Mouse (Mus musculus): ENCODE data around the gene Olig3.

Gene Olig3

DNA sequence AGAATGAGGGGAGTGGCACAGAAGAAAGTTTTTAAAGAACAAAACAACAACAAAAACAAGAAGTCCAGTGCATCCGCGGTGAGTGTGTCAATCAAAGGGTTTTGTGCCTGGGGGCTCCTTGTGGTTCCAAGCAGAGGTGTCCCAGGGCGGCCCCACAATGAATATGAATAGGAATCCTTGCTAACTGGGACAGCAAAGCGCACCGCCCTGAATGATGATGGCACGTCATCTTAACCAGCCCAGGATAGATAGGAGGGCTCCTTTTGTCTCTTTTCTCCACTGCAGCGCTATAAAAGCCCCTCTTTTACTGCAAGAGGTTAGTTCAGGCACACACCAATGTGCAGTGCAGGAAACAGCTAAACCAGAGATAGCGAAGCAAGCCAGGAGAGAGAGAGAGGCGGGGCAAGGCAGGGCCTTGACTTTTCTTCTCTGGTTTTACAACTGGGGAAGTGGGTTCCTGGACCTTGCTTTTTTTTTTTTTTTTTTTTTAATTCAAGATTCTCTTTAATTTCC lies at the start of gene Olig3:
Gene Olig3 (plus strand): TSS at position 463 of the 513 bp plus-strand sequence.
- DNase-seq (ENCODE audit: low read depth in 2 of 2, low spot score in 2 of 2) = peak; percentile 32 to 49

DNA sequence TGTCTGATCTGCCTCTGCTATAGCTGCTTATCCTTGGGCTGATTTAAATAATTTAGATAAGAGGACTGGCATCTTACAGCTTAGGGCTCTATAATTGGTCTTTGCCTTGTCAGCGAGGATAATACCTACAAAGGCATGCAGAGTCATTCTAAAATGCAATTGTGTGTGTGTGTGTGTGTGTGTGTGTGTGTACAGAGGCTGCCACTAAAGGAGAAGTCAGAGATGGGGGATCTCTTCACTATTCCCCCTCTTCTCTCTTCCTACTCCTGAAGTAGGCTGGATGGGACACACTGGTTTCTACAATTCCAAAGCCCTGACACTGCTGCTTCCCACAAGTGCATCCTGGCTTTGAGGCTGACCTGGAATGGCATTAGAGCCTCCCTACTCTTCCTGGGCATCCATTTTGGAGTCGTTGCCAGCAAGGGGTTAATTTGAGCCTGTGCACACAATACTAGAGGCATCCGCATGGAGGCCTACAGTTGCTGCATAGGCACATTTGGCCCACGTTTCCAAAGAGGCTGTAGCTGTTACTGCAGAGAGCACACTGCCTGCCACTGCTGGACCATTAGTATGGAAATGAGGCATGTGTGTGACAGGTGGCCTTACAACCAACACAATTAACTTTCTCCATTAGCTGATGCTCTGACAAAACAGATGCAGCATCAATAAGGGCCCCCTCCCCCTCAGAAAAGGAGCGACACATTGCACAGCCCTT lies 46.5 kb upstream of the Olig3 start:
- no peak for DNase-seq (ENCODE audit: low read depth in 2 of 2, low spot score in 2 of 2)

DNA sequence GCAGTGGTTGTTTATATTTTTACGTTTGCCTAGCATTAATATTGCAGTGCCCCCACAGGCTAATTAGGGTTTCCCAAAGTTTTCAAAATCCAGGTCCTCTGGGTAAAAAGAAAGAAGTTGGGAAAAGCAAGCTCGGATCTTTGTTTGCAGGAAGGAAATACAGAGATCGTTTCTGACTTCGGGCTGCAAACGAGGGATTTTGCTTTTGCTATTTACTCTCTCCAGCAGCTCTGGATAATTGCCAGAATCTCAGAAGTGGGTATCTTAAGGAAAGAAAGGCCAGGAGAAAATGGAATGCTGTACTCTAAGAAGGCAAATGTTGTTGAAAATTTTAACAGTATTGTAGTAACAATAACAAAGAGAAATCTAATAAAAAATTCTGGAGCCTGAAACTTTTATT lies 45.9 kb upstream of the Olig3 start:
- no peak for DNase-seq (ENCODE audit: low read depth in 2 of 2, low spot score in 2 of 2)

DNA sequence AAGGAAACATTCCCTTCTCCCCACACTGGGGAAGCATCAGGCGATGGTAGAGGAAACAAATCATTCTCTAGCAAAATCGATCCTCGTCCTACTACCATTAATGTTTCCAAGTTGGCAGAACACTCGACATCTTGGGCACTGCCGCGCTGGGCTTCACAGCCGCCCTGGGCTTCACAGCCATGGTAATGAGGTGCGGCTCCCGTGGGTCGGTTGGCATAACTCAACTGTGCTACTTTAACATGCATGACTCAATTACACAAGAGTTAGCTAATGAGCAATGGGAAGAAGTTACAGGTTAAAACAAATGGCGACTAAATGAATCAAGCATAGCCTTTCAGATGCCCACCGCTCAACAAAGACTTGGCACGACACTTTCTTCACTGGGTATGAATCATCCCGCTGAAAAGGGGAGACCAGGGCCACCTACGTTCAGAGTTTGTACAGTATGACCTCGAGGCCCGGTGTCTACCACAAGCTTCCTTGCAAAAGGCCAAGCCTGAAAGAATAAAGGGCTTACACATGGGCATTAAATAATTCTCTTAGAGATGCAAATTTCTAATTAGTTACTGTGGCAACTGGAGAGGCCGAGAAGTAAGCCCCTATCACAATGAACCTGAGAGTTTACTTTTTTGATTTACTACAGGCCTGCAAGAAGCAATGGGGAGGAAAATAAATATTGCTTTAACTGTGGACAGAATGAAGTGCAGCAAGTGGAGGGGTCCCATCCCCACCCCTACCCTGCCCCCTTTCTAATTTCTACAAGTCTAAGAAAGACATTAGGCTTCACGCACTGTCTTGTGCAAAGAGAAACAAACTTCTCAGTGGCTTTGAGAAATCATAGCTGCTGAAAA lies 38.1 kb upstream of the Olig3 start:
- no peak for DNase-seq (ENCODE audit: low read depth in 2 of 2, low spot score in 2 of 2)

DNA sequence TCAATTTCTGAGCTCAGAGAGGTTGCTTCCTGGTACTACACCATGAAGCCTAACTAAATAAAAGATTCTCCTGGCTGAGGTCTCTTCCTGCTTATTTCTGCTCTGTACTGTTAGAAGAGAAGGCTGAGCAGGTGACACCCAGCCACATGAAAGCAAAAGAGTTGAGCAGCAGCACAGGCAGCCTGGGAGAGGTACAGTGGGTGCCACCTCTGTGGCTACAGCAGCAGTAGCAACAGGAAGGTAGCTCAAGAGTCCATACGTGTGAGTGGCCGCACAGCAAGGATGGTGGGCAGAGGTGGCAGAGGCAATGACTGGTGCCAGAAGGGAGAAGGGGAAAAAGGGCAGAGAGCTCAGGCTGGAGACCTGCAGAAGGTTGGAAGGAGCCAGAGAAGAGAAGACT lies 34.6 kb upstream of the Olig3 start:
- peak; percentile 74 to 75 for DNase-seq (ENCODE audit: low read depth in 2 of 2, low spot score in 2 of 2)

DNA sequence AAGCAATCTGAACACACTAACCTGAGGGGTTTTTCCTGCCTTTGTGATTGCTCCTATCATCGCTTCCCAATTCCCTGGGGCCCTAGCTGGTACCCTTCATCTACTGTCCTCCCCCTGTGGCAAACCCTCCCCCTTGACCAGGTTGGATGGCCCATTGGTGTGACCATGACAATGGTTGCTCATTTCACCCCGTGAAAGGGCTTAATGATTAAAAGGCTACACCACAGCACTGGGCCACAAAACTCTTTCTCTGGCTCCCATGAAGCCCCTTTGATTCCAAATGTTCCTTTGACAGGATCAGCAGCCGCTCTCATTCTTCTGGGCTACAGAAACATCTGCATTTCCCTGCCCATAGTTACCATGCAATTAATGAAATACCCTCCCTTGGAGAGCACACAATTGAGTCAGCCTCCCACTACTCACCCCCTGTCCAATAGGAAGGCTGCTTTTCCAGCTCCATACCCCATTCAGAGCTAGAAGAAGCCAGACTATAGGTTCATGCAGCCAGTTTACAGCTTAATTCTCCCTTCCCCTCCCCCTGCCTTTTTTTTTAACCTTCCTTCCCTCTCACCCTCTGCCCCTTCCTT lies 27.0 kb upstream of the Olig3 start:
- no peak for DNase-seq (ENCODE audit: low read depth in 2 of 2, low spot score in 2 of 2)

DNA sequence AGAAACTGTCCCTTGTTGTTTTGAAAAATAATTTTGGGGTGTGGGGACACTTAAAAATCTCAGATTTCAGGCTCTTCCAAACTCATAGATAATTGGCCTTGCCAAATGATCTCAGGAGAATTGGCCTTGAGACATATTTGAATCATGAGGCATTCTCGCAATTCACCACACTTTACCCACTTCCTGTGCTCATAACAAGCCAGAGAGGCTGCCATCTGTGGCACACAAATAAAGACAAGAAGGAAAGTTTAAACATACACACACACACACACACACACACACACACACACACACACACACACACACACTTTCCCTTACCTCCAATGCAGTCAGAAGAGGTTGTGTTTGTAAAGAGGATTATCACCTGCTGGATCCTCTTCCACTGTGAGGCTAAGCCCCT lies 22.9 kb upstream of the Olig3 start:
- DNase-seq (ENCODE audit: low read depth in 2 of 2, low spot score in 2 of 2) = peak; percentile 58 to 69

DNA sequence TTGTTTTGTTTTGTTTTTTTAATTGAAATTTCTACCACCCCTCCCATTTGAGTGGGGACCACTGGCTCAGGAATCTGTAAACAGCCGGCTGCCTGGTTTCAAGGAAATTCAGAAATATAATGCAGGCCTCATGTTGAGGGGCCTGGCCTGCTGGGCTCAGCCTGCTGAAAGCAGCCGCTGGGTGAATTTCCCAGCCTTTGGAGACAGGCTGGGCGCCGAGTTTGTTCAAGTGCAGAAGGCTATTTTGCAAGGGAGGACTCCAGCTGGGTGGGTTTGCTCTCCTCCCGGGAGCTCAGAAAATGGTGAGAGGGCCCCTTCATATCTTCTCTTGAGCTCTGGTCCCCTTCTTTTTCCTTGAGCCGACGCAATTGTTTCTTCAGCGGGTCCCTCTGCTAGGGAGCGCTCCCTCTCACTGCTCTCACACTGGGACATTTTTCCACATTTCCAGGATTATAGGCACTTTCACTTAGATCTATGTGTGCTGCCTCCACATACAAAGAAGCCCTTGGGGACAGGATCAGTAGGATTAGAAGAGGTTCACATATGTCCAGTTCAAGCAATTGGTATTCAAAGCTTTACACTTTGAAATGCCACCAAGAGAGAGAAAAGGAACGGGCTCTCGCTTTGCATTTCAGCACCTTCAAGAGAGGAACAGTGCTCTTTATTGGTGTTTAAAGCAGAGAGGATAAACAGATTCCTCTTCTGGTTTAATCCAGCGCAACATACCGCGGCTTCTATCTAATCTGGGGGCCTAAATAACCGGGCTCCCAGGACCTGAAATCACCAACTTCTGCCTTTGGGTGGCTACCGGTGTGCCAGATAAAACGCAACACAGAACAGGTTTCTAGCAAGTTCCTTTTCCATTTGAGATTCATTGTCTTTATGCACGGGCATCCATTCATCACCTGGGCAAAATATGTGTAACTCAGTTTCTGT lies 17.4 kb upstream of the Olig3 start:
- no peak for DNase-seq (ENCODE audit: low read depth in 2 of 2, low spot score in 2 of 2)

DNA sequence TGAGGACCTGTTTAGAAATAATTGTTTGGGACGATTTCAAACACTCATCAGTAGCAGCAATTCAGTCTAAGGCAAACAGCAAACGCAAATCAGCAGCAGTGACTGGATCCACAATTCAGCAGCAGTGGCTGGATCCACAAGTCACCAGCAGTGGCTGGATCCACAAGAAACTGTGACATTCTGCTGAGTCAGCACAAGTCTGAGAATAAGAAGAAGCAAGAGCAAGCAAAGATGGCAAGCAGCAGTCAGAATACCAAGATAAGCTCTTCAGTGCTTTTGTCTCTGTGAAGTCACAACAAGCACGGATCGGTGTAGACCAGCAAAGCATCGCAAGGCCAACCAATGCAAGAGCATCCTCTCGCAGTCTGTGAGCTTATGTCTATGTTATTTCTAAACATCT lies 12.3 kb upstream of the Olig3 start:
- DNase-seq (ENCODE audit: low read depth in 2 of 2, low spot score in 2 of 2) = no peak

DNA sequence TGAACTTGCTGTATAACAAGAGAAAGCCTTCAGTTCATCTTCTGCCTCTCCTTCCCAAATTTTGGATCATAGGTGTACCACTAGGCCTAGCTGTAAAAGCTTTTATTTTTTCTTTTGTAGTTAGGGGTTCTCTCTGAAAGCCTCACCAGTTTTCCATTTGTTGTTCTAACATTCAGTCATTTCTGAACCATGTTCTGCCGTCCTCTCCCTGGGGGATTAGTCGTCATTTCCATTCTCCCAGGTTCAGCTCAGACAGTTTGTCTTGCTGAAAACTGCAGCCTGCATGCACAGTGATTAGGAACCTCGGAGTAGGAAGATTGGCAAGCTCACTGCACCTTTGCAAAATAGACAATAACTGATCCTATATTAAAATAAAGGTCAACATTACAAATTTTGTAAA lies 7.0 kb upstream of the Olig3 start:
- DNase-seq (ENCODE audit: low read depth in 2 of 2, low spot score in 2 of 2) = no peak

DNA sequence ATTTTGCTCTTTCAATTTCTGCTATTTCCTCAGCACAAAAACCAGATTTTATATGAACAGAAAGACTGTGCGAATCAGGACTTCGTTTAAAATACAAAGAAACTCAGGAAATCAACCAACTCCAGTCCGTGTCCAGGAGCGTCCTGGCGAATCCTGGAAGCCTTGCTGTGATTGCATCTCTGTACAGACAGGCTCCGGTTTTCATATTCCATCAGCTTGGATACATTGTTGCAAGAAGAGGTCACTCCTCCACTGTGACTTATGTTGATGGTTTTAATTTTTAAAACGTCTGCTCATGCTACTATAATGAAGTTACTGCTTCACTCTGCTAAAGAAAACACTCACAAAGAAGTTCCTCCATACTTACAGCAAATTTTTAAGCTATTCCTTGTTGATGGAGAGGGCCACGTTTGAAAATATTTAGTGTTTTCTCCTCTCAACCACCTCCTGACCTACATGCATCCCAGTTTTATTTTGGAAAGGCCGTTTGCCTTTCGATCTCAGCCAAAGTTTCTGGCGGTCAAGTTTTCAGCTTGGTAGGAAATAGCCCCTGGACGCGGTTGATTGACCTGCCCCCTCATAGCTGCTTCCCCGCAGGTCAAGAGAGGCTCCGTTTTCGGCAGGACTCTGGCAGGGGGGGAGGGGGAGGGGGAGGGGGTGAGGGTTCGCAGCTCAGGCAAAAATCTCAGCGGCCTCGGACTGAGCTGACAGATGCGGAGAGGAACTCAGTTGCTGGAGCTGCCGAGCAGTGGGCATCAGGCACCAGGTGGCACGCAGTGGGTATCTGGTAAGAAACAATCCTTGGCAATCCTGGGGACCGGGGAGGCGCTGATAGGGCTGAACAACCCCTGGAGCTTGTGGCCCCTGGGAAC lies 4.1 kb upstream of the Olig3 start:
- no peak for DNase-seq (ENCODE audit: low read depth in 2 of 2, low spot score in 2 of 2)

DNA sequence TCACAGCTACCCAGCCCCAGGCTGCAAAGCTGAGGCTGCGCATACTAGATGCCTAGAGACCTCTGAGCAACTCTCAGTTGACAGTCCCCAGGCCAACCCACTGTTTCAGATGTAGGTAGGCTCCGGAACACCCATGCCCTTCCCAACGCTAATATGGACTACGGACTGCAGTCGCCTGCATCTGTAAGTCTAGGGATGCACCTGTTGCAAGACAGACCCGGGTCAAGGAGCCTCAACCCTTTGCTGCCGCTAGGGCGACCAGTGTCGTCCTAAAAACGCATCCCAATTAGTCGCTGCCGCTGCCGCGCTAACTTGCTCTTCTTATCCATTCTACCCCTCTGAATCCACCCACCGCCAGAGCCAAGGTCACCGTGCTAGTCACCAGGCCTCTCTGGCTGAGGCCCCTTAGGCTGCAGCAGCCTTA lies 3.4 kb upstream of the Olig3 start:
- no peak for DNase-seq (ENCODE audit: low read depth in 2 of 2, low spot score in 2 of 2)

DNA sequence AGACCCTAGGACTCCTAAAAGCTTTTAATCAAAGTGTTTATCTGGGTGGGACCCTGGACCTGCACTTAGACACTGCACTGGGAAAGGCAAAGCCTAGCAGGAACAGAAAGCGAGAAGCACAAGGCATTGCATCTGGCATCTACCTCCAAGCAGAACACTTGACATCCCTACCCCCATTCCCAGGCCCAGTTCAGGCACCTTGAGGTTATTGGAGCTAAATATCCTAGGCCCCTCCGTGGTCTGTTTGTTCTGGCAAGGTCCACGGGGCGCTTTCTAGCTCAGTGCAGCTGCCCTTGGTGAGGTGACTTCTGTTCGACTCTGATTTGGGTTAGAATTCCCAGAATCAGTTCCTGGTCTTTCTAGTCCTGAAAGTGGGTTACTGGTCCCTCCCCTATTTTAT lies 2.7 kb upstream of the Olig3 start:
- DNase-seq (ENCODE audit: low read depth in 2 of 2, low spot score in 2 of 2) = no peak

DNA sequence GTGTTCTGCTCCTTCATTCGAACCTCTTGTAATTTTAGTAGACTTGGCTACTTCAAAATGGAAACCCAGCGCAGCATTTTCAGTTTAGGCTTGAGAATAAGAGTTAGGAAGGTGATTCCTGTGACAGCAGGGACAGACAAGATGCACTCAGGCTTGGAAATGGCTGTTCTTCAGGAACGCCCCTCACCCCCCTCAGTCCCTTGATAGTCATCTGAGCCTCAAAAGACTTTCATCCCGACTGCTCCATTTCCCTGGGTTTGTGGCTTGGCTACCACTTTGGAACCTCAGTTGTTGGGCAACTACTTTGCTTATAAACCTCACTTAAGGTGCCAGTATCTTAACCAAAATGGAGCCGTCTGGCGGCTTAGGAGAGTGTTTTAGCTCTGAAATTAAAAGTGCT lies 2.2 kb upstream of the Olig3 start:
- no peak for DNase-seq (ENCODE audit: low read depth in 2 of 2, low spot score in 2 of 2)

DNA sequence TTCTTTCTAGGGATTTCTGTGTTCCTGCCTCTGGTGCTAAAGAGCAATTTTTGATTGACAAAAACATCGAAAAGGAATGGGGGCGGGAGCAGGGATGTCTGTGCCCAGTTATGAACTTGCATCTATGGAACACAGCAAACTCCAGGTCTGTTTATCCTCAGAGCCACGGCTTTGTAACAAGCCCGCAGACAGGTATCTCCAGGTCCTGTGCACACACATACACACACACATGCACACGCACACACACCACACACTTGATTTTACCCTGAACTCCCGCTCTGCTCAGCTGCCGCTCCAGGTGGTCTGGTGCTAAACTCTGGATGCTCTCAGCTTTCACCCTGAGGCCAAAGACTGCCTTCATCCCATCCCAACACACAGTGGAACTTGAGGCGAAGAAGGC lies 1.3 kb upstream of the Olig3 start:
- no peak for DNase-seq (ENCODE audit: low read depth in 2 of 2, low spot score in 2 of 2)

DNA sequence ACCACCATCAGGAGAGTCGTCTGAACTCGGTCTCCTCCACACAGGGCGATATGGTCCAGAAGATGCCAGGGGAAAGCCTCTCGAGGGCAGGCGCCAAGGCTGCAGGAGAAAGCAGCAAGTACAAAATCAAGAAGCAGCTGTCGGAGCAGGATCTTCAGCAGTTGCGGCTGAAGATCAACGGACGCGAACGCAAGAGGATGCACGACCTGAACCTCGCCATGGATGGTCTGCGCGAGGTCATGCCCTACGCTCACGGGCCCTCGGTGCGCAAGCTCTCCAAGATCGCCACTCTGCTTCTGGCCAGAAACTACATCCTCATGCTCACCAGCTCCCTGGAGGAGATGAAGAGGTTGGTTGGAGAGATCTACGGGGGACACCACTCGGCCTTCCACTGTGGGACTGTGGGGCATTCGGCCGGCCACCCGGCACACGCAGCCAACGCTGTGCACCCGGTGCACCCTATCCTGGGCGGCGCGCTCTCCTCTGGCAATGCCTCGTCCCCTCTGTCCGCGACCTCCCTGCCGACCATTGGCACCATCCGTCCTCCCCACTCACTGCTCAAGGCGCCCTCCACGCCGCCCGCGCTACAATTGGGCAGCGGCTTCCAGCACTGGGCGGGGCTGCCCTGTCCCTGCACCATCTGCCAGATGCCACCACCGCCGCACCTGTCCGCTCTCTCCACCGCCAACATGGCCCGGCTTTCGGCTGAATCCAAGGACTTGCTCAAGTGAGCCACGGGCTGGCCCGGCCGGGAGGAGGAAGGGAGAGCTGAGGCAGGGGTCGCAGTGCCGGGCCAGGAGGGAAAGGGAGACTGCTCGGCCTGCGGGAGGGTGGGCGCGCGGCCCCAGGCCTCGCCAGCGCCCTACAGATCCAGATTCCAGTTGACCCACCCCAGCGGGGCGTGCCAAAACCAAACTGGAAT lies 648 bp downstream of the Olig3 start:
- DNase-seq (ENCODE audit: low read depth in 2 of 2, low spot score in 2 of 2) = no peak

DNA sequence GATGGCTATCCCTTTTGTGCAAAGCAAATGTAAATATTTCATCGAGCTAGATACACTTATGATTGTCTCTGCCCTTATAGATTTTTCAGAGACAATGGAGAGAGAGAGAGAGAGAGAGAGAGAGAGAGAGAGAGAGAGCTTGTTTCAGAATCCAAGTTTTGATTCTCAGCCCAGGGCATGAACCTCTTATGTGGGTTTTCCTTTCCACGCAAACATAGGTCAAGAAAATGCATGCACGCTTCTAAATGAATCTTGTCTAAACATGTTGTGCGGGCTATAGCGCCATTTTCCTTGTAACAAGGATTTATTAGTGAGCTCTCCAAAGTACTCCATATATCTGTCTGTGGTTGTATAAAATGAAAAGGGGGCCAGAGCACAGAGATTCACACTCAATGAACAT lies 1.5 kb downstream of the Olig3 start:
- no peak for DNase-seq (ENCODE audit: low read depth in 2 of 2, low spot score in 2 of 2)

DNA sequence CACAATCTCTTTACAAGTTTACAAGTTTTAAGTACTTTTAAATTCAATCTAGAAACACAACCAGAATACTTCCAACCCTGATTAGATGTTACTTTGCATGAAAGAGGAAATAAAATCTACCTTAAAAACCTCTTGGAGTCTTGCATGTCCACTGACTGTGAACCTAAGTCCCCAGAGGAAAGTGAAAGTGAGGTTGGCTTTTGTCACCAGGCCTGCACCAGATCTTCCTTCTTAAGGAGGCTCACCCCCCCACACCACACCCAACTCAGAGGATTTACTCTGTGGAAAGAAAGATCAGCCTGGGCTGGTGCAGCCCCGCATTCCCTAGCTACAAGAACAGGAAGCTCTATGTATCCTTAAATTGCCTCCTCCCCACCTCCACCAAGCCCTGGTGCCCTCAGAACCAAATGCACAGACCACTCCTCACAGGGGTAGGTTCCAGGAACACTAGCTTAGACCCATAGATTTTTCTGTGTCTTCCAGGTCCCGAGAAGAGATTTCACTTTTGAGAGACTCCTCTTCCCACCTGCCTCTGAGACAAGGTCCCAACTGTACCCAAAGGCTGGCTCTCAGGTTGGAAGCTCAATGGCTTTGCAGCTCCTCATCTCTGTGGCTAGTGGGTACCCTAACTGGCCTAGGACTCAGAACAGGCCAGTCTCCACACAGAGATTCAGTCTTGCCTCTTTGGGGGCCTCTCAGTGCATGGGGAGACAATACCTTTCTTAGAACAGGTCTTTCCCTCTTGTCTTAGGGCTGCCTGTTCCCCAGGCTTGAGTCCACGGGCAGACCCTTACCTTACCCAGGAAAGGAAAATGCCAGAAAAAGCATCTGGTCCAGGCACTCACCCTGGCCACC lies 4.3 kb downstream of the Olig3 start:
- no peak for DNase-seq (ENCODE audit: low read depth in 2 of 2, low spot score in 2 of 2)

All from CD8-positive naive resting alpha-beta T cell, adult 2 months (primary cell).